Mouse (Mus musculus) retina, embryonic 14.5 days (tissue): Measurements from ENCODE around the gene Dach1.

Experiments used
- DNase-seq: peaks from one replicate; pipeline ENCODE4 v3.0.0-alpha.2; 2015; ENCODE audit warnings: low spot score

Dach1 gene

GRCm38 (mm10) chr14:98108764-98109163 lies 60.8 kb downstream of the Dach1 start:
- DNase-seq: peak; percentile 88

GRCm38 (mm10) chr14:98106208-98106607 lies 63.4 kb downstream of the Dach1 start:
- DNase-seq: no peak

GRCm38 (mm10) chr14:98104314-98104955 lies 65.1 kb downstream of the Dach1 start:
- peak; percentile 73 for DNase-seq

GRCm38 (mm10) chr14:98095229-98095628 lies 74.3 kb downstream of the Dach1 start:
- no peak for DNase-seq

GRCm38 (mm10) chr14:98089246-98089645 lies 80.3 kb downstream of the Dach1 start:
- no peak for DNase-seq

- no peak for DNase-seq
Measured at GRCm38 (mm10) chr14:98087355-98087754, 82.2 kb downstream of the Dach1 start.

- no peak for DNase-seq
Measured at GRCm38 (mm10) chr14:98086794-98087193, 82.8 kb downstream of the Dach1 start.

GRCm38 (mm10) chr14:98085141-98085540 lies 84.4 kb downstream of the Dach1 start:
- no peak for DNase-seq

GRCm38 (mm10) chr14:98084720-98085119 lies 84.8 kb downstream of the Dach1 start:
- DNase-seq: no peak

GRCm38 (mm10) chr14:98083419-98083818 lies 86.1 kb downstream of the Dach1 start:
- no peak for DNase-seq

GRCm38 (mm10) chr14:98080014-98080413 lies 89.6 kb downstream of the Dach1 start:
- no peak for DNase-seq

GRCm38 (mm10) chr14:98077996-98078395 lies 91.6 kb downstream of the Dach1 start:
- DNase-seq: no peak

- DNase-seq: peak; percentile 41
Measured at GRCm38 (mm10) chr14:98073421-98074080, 96.0 kb downstream of the Dach1 start.

GRCm38 (mm10) chr14:98072647-98073420 lies 96.7 kb downstream of the Dach1 start:
- DNase-seq: peak; percentile 66

- no peak for DNase-seq
Measured at GRCm38 (mm10) chr14:98071877-98072276, 97.7 kb downstream of the Dach1 start.

GRCm38 (mm10) chr14:98067273-98067905 lies 102.2 kb downstream of the Dach1 start:
- DNase-seq: no peak

GRCm38 (mm10) chr14:98064190-98064589 lies 105.4 kb downstream of the Dach1 start:
- DNase-seq: peak; percentile 51

GRCm38 (mm10) chr14:98049329-98049728 lies 120.2 kb downstream of the Dach1 start:
- no peak for DNase-seq

GRCm38 (mm10) chr14:98048403-98048802 lies 121.2 kb downstream of the Dach1 start:
- peak; percentile 33 for DNase-seq

GRCm38 (mm10) chr14:98047670-98048069 lies 121.9 kb downstream of the Dach1 start:
- DNase-seq: no peak

GRCm38 (mm10) chr14:98046960-98047359 lies 122.6 kb downstream of the Dach1 start:
- DNase-seq: no peak

- no peak for DNase-seq
Measured at GRCm38 (mm10) chr14:98038524-98038923, 131.0 kb downstream of the Dach1 start.
